Mouse (Mus musculus) embryo, embryonic 11 days (tissue): Measurements from ENCODE around the gene Smad6.

Experiments
- DNase-seq: peaks from one replicate; pipeline ENCODE4 v3.0.0-alpha.2; 2015

The Smad6 gene

GRCm38 (mm10) chr9:63981912-63982311 is 39.9 kb downstream of the Smad6 start:
- no peak for DNase-seq

GRCm38 (mm10) chr9:63981371-63981770 is 40.5 kb downstream of the Smad6 start:
- DNase-seq: no peak

- peak; percentile 74 for DNase-seq
Measured at GRCm38 (mm10) chr9:63980179-63981086, 41.4 kb downstream of the Smad6 start.

GRCm38 (mm10) chr9:63979275-63979674 is 42.6 kb downstream of the Smad6 start:
- no peak for DNase-seq

GRCm38 (mm10) chr9:63978682-63979081 is 43.2 kb downstream of the Smad6 start:
- no peak for DNase-seq

- DNase-seq: peak; percentile 55
Measured at GRCm38 (mm10) chr9:63975996-63976395, 45.9 kb downstream of the Smad6 start.

- no peak for DNase-seq
Measured at GRCm38 (mm10) chr9:63974258-63975023, 47.4 kb downstream of the Smad6 start.

- no peak for DNase-seq
Measured at GRCm38 (mm10) chr9:63973662-63974190, 48.1 kb downstream of the Smad6 start.

- no peak for DNase-seq
Measured at GRCm38 (mm10) chr9:63972576-63973290, 49.1 kb downstream of the Smad6 start.

- DNase-seq: no peak
Measured at GRCm38 (mm10) chr9:63971557-63971956, 50.3 kb downstream of the Smad6 start.

GRCm38 (mm10) chr9:63970836-63971235 is 51.0 kb downstream of the Smad6 start:
- no peak for DNase-seq

GRCm38 (mm10) chr9:63970388-63970787 is 51.5 kb downstream of the Smad6 start:
- DNase-seq: no peak

GRCm38 (mm10) chr9:63969467-63969866 is 52.4 kb downstream of the Smad6 start:
- DNase-seq: no peak

- no peak for DNase-seq
Measured at GRCm38 (mm10) chr9:63968592-63968991, 53.3 kb downstream of the Smad6 start.

- no peak for DNase-seq
Measured at GRCm38 (mm10) chr9:63967408-63968172, 54.3 kb downstream of the Smad6 start.

- peak; percentile 66 for DNase-seq
Measured at GRCm38 (mm10) chr9:63965579-63965981, 56.3 kb downstream of the Smad6 start.

GRCm38 (mm10) chr9:63961881-63962280 is 60.0 kb downstream of the Smad6 start:
- no peak for DNase-seq

- no peak for DNase-seq
Measured at GRCm38 (mm10) chr9:63960829-63961185, 61.1 kb downstream of the Smad6 start.

GRCm38 (mm10) chr9:63959933-63960828 is 61.7 kb downstream of the Smad6 start:
- peak; percentile 85 for DNase-seq

GRCm38 (mm10) chr9:63959129-63959932 is 62.5 kb downstream of the Smad6 start:
- peak; percentile 87 for DNase-seq
